Mouse (Mus musculus): ENCODE results near the gene Asic2. TPM values are rescaled to one million over a fixed set of nuclear protein-coding genes. Genes with fewer than 3 reads are reported as not detected.
A peak's percentile ranks its signal among the peaks of the same experiment; 100 is the strongest.

Asic2 gene
- polyA plus RNA-seq, 1 experiment from 2014 or later = 12.4 TPM

DNA sequence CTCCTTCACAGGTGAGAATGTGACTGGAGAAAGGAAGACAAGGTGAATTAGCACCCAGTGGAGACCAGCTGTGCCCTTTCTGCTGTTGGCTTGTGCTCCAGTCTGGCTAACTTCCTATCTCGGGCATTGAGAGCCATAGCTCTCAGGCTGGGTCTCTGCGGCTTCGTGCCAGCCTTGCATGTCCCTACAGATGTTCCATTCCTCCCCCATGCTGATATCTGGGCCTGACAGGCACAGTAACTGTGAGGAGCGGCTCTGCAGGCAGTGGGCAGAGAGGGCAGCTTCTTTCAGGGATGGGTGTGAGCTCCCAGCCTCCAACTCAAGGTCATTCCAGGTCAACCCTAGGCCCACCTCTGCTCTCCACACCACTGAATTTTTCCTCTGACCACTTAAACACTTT lies 31.2 kb upstream of the Asic2 start:
- Histone ChIP-seq H3K9me3 (ENCODE audit: control insufficient read depth, low read length) (no peaks in the 10 kb centered on the region), H3K27me3 (ENCODE audit: control insufficient read depth, insufficient read depth, low read length) (no peaks in the 10 kb centered on the region), H3K9ac (no peak overlapping the region), H3K27ac (no peak overlapping the region), H3K4me1 (replicated peaks; ENCODE audit: control insufficient read depth, insufficient read depth, low read length) (no peaks in the 10 kb centered on the region), H3K4me2 (replicated peaks) (no peak overlapping the region), H3K36me3 (replicated peaks; ENCODE audit: control insufficient read depth, insufficient read depth) (no peaks in the 10 kb centered on the region), H3K4me3 (replicated peaks; ENCODE audit: low read length) (no peak overlapping the region)
- ATAC-seq (ENCODE audit: low FRiP score) = no peak
- no peak for DNase-seq (ENCODE audit: low spot score)
- 79% methylated on average over 4 of the region's 4 CpGs for WGBS

DNA sequence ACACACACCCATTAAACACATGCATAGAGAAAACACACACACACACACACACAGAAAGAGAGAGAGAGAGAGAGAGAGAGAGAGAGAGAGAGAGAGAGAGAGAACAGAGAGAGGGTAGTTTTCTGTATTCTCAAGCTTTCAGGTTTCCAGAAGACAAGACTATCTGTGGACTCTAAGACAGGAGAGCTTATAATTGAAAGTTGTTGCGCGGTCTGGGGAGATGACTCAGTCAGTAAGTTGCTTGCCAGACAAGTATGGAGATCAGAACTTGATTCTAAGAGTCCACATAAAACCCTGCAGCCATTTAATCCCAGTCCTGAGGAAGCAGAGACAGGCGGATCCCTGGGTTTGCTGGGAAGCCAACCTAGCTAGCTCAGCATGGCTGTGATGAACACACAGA lies 30.4 kb upstream of the Asic2 start:
- no peak for ATAC-seq (ENCODE audit: low FRiP score)
- Histone ChIP-seq H3K4me1 (replicated peaks; ENCODE audit: control insufficient read depth, insufficient read depth, low read length) (no peaks in the 10 kb centered on the region), H3K9ac (no peak overlapping the region), H3K27ac (no peak overlapping the region), H3K36me3 (replicated peaks; ENCODE audit: control insufficient read depth, insufficient read depth) (no peaks in the 10 kb centered on the region), H3K27me3 (ENCODE audit: control insufficient read depth, insufficient read depth, low read length) (no peaks in the 10 kb centered on the region), H3K4me3 (replicated peaks; ENCODE audit: low read length) (no peak overlapping the region), H3K9me3 (ENCODE audit: control insufficient read depth, low read length) (no peaks in the 10 kb centered on the region), H3K4me2 (replicated peaks) (no peak overlapping the region)
- DNase-seq (ENCODE audit: low spot score) = no peak
- 93% methylated on average over 3 of the region's 3 CpGs for WGBS

DNA sequence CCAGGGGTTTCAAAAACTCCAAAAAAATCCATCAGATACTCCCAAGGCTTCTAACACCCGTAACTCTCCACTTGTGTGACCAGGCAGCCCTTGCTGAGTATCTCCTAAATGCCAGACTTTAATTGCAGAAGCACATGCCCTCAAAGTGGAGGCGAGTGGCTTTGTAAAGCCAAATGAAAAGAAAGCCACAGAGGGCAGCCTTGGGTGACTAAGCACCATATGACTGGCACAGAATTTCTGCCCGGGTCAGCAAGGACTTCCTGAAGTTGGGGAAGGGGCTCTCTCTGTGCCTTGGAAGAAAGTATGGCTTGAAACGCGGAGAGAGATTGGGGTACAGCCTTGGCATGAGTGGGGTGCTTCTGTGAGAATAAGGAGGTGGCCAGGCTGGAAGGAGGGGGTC lies 28.8 kb upstream of the Asic2 start:
- WGBS = 90% methylated on average over 5 of the region's 5 CpGs
- H3K9me3 ChIP-seq (ENCODE audit: control insufficient read depth, low read length) = no peaks in the 10 kb centered on the region
- no peak for ATAC-seq (ENCODE audit: low FRiP score)
- no peaks in the 10 kb centered on the region for H3K27me3 ChIP-seq (ENCODE audit: control insufficient read depth, insufficient read depth, low read length)
- H3K4me1 ChIP-seq (replicated peaks; ENCODE audit: control insufficient read depth, insufficient read depth, low read length) = no peaks in the 10 kb centered on the region
- no peak overlapping the region for H3K9ac ChIP-seq
- no peak overlapping the region for H3K4me3 ChIP-seq (replicated peaks; ENCODE audit: low read length)
- DNase-seq (ENCODE audit: low spot score) = no peak
- H3K27ac ChIP-seq = no peak overlapping the region
- no peak overlapping the region for H3K4me2 ChIP-seq (replicated peaks)
- H3K36me3 ChIP-seq (replicated peaks; ENCODE audit: control insufficient read depth, insufficient read depth) = no peaks in the 10 kb centered on the region

DNA sequence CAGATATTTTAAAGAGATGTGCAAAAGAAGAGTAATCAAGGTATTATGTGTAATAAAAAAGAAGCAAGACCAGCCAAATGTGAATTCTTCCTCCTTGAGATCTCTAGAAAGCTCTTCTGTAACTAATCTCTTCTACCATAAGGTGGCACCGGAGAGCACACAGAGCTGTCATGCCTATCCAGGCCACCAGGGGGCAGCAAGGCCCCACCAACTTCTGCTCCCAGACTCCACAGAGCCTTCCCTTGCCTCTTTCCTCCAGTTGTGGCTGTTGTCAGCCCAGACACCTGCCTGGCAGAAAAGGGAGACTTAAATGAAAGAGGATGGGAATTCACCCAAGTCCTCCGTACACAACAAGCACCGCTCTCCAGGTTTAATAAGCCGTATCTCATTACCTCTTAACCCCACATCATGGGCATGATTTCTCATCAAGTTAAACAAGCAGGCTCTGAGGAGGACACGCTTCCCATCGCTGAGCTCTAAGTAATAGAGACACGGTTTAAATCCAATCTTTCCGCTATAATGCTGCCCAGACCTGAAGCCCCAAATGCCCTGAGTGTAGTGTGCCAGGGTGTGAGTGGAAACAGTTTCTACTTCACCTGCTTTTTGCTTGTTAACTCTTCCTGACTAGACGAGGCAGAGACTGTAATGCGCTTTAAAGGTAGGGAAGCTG lies 28.1 kb upstream of the Asic2 start:
- ATAC-seq (ENCODE audit: low FRiP score) (peak; percentile 27; the same call in 1 of the 2 replicates), DNase-seq (ENCODE audit: low spot score) (peak; percentile 87)
- no peaks in the 10 kb centered on the region for H3K9me3 ChIP-seq (ENCODE audit: control insufficient read depth, low read length)
- no peaks in the 10 kb centered on the region for H3K36me3 ChIP-seq (replicated peaks; ENCODE audit: control insufficient read depth, insufficient read depth)
- H3K4me1 ChIP-seq (replicated peaks; ENCODE audit: control insufficient read depth, insufficient read depth, low read length) = no peaks in the 10 kb centered on the region
- no peaks in the 10 kb centered on the region for H3K27me3 ChIP-seq (ENCODE audit: control insufficient read depth, insufficient read depth, low read length)
- WGBS = 68% methylated on average over 10 of the region's 10 CpGs
- H3K4me3 ChIP-seq (replicated peaks; ENCODE audit: low read length) = no peak overlapping the region
- no peak overlapping the region for H3K27ac ChIP-seq
- H3K9ac ChIP-seq = no peak overlapping the region
- H3K4me2 ChIP-seq (replicated peaks) = no peak overlapping the region

DNA sequence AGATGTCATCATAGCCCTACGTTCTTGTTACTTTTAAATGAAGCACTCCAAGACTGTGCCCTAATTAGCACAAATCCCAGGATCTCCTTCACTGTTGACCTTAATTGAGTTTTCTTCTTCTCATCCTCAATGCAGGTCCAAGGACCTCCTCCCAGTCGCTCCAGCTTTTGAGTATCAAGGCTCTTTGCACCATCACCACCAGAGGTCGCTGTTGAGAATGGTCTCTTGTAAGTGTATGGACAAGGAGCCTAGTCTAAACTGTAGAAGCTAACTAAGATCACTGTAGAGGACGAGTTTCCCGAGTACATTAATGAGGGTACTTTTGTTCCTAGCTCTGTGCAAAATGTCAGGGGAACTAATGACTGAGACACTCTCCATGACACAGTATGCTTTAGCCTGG lies 14.9 kb upstream of the Asic2 start:
- Histone ChIP-seq H3K36me3 (replicated peaks; ENCODE audit: control insufficient read depth, insufficient read depth) (no peaks in the 10 kb centered on the region), H3K4me1 (replicated peaks; ENCODE audit: control insufficient read depth, insufficient read depth, low read length) (no peaks in the 10 kb centered on the region), H3K9ac (no peak overlapping the region), H3K4me3 (replicated peaks; ENCODE audit: low read length) (no peak overlapping the region), H3K9me3 (ENCODE audit: control insufficient read depth, low read length) (no peaks in the 10 kb centered on the region), H3K27me3 (ENCODE audit: control insufficient read depth, insufficient read depth, low read length) (no peaks in the 10 kb centered on the region; the same call in 1 of the 2 replicates), H3K27ac (no peak overlapping the region), H3K4me2 (replicated peaks) (no peak overlapping the region)
- DNase-seq (ENCODE audit: low spot score) (peak; percentile 74), ATAC-seq (ENCODE audit: low FRiP score) (no peak)
- 47% methylated on average over 5 of the region's 5 CpGs for WGBS

DNA sequence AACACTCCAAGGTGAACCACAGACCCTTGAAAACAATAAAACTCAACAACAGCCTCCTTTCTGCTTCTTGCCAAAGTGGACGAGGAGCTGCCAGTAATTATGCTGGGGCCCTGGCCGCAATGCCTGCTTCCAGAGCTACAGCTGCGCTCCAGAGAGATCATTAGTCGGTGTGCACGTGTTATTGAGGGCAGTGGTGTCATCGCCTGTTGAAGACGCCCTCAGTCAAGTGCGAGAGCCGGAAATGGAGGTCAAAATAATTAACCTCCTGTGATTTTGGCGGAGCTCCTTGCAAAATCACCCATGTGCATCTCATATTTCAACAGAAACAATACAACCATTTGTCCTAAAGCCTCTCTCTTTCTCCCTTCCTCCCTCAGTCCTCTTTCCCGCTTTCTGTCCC lies 13.9 kb upstream of the Asic2 start:
- H3K4me1 ChIP-seq (replicated peaks; ENCODE audit: control insufficient read depth, insufficient read depth, low read length) = no peaks in the 10 kb centered on the region
- no peaks in the 10 kb centered on the region; the same call in 1 of the 2 replicates for H3K27me3 ChIP-seq (ENCODE audit: control insufficient read depth, insufficient read depth, low read length)
- DNase-seq (ENCODE audit: low spot score) = no peak
- no peak overlapping the region for H3K4me2 ChIP-seq (replicated peaks)
- no peaks in the 10 kb centered on the region for H3K36me3 ChIP-seq (replicated peaks; ENCODE audit: control insufficient read depth, insufficient read depth)
- H3K27ac ChIP-seq = no peak overlapping the region
- H3K4me3 ChIP-seq (replicated peaks; ENCODE audit: low read length) = no peak overlapping the region
- H3K9me3 ChIP-seq (ENCODE audit: control insufficient read depth, low read length) = no peaks in the 10 kb centered on the region
- ATAC-seq (ENCODE audit: low FRiP score) = no peak
- 28% methylated on average over 11 of the region's 11 CpGs for WGBS
- H3K9ac ChIP-seq = no peak overlapping the region

DNA sequence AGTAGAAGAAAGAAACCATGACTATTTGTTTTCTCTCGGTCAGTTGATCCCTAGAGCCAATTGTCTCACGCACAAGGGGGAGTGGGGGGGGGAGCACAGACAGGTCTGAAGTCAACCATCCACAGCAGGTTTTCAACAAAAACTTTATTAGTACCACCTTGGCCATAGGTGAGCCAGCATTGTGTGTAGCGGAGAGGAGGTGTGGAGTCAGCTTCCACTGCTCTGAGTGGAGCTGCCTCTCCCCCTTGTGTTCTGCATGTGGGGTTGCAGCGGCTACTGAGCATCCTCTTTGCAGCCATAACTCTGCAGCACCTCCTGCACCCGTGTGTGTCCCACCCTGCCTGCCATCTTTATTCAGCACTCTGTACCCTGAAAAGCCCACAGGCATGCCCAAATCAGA lies 6.3 kb upstream of the Asic2 start:
- peak; percentile 55; the same call in 1 of the 2 replicates for ATAC-seq (ENCODE audit: low FRiP score)
- H3K27me3 ChIP-seq (ENCODE audit: control insufficient read depth, insufficient read depth, low read length) = 0 out of 2 replicates have a peak, but pooled peaks cover 2% of the 10 kb centered on the region
- H3K9ac ChIP-seq = no peak overlapping the region
- H3K4me3 ChIP-seq (replicated peaks; ENCODE audit: low read length) = no peak overlapping the region
- H3K4me1 ChIP-seq (replicated peaks; ENCODE audit: control insufficient read depth, insufficient read depth, low read length) = 0 out of 2 replicates have a peak, but pooled peaks cover 5% of the 10 kb centered on the region
- H3K36me3 ChIP-seq (replicated peaks; ENCODE audit: control insufficient read depth, insufficient read depth) = no peaks in the 10 kb centered on the region
- no peak overlapping the region for H3K4me2 ChIP-seq (replicated peaks)
- no peak overlapping the region for H3K27ac ChIP-seq
- DNase-seq (ENCODE audit: low spot score) = peak; percentile 66
- H3K9me3 ChIP-seq (ENCODE audit: control insufficient read depth, low read length) = no peaks in the 10 kb centered on the region
- 17% methylated on average over 5 of the region's 5 CpGs for WGBS

DNA sequence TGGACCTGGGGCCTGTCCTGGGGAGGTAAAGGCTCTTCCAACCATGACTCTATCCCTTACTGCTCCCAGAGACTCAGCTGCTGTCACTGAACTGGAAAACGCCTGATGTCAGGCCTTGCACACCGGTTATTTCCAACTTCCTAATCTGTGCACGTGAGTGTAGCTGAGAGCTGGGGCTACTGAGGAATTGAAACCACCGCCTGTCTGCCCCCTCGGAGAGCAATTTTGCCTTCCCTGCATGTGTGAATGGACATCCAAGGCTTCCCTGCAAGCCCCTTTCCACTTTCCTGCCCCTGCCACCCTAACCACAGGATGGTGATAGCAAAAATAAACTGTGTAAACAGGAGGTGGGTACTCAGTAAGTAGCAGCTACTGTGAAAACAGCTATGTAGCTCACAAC lies 5.4 kb upstream of the Asic2 start:
- H3K4me2 ChIP-seq (replicated peaks) = no peak overlapping the region
- ATAC-seq (ENCODE audit: low FRiP score) (no peak), DNase-seq (ENCODE audit: low spot score) (no peak)
- no peaks in the 10 kb centered on the region for H3K36me3 ChIP-seq (replicated peaks; ENCODE audit: control insufficient read depth, insufficient read depth)
- peaks cover 9% of the 10 kb centered on the region; the same call in 1 of the 2 replicates for H3K4me1 ChIP-seq (replicated peaks; ENCODE audit: control insufficient read depth, insufficient read depth, low read length)
- H3K27ac ChIP-seq = no peak overlapping the region
- H3K4me3 ChIP-seq (replicated peaks; ENCODE audit: low read length) = no peak overlapping the region
- no peak overlapping the region for H3K9ac ChIP-seq
- no peaks in the 10 kb centered on the region for H3K9me3 ChIP-seq (ENCODE audit: control insufficient read depth, low read length)
- 0 out of 2 replicates have a peak, but pooled peaks cover 5% of the 10 kb centered on the region for H3K27me3 ChIP-seq (ENCODE audit: control insufficient read depth, insufficient read depth, low read length)
- WGBS = 49% methylated on average over 5 of the region's 5 CpGs

DNA sequence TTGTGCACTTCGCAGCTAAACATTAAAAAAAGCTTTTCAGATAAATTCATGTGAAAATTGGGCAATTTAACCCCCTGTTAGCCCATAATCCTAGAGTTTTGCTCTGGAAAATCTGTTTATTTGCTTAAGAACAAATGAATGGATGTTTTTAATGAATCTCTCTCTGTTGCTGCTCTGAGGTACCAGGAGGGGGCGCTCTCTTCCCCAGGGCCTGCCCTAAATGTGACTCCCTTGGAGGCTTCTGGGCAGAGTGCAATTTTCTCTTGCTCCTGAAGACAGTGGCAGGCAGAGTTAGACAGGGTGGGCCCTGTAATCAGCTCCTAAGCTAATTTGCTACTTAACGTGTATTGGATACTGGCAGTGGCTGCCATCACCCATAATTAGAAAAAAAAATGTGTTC lies 3.8 kb upstream of the Asic2 start:
- no peak for DNase-seq (ENCODE audit: low spot score)
- WGBS = 60% methylated on average over 3 of the region's 3 CpGs
- no peak overlapping the region for H3K4me2 ChIP-seq (replicated peaks)

More for the DNA sequence above, 3.8 kb upstream of the Asic2 start:
- Histone ChIP-seq H3K27ac (no peak overlapping the region), H3K4me1 (replicated peaks; ENCODE audit: control insufficient read depth, insufficient read depth, low read length) (peaks cover 21% of the 10 kb centered on the region; the same call in 1 of the 2 replicates), H3K9me3 (ENCODE audit: control insufficient read depth, low read length) (no peaks in the 10 kb centered on the region), H3K27me3 (ENCODE audit: control insufficient read depth, insufficient read depth, low read length) (peaks cover 12% of the 10 kb centered on the region; the same call in 1 of the 2 replicates), H3K4me3 (replicated peaks; ENCODE audit: low read length) (no peak overlapping the region), H3K36me3 (replicated peaks; ENCODE audit: control insufficient read depth, insufficient read depth) (no peaks in the 10 kb centered on the region), H3K9ac (no peak overlapping the region)
- ATAC-seq (ENCODE audit: low FRiP score) = no peak
